Comparison of ENCODE assay signal across 8 mouse cellular contexts in genomic region chr11:117384897-117385296, GRCm38 (mm10).
DNase-seq lines count a peak whose midpoint lies in the region.

No protein-coding gene starts in this region.

- no peaks in the 10 kb centered on the region for H3K36me3 ChIP-seq in hindbrain, embryonic 10.5 days

- no peak overlapping the region for H3K4me3 ChIP-seq in hindbrain, embryonic 10.5 days

- peak; percentile 86 for DNase-seq in Muller cell, postnatal 12 days (ENCODE audit: inconsistent ontology term)
- peak; percentile 94 for DNase-seq in cerebellum, adult 9-10 months
- DNase-seq in frontal cortex, adult 2 months (ENCODE audit: extremely low spot score in 1 of 2, low spot score in 1 of 2), result peak; percentile 84 to 99
- DNase-seq in hindbrain, embryonic 10.5 days (ENCODE audit: low spot score), result peak; percentile 91
- DNase-seq in layer of hippocampus, adult 9-10 months (ENCODE audit: low spot score), result peak; percentile 87
- peak; percentile 93 for DNase-seq in lung, postnatal 10 days
- DNase-seq in ovary, postnatal 36 days (ENCODE audit: low spot score), result peak; percentile 86
- DNase-seq in thymus, postnatal 14 days, result peak; percentile 76

- H3K4me1 ChIP-seq in hindbrain, embryonic 10.5 days (replicated peaks), result peaks cover 35% of the 10 kb centered on the region

- H3K27me3 ChIP-seq in hindbrain, embryonic 10.5 days (ENCODE audit: insufficient read depth, poor library complexity, severe bottlenecking), result peaks cover 71% of the 10 kb centered on the region

- no peak overlapping the region for H3K27ac ChIP-seq in hindbrain, embryonic 10.5 days

- 2% methylated on average over 16 of the region's 16 CpGs for WGBS in hindbrain, embryonic 10.5 days

- no peaks in the 10 kb centered on the region for H3K9me3 ChIP-seq in hindbrain, embryonic 10.5 days
